Comparison of ENCODE assay signal across 13 mouse cellular contexts in genomic region chr13:103838619-103839018, GRCm38 (mm10).
DNase-seq lines count a peak whose midpoint lies in the region; ATAC-seq and TF ChIP-seq lines count a peak whose summit lies in the region.
"Had no signal": no experiment of that assay in that cellular context is flagged by ENCODE, and none has a peak within 500 bp of the region (broad histone marks: within the 10 kb centered on the region; RNA-seq: fewer than 3 reads in every experiment).

No protein-coding gene starts in this region.

- no peak overlapping the region for H3K4me2 ChIP-seq in intestine, postnatal 0 days (replicated peaks; ENCODE audit: low read depth)
- H3K4me2 ChIP-seq: limb, embryonic 15.5 days; lung, embryonic 15.5 days had no signal

- ATAC-seq in intestine, postnatal 0 days: peak; percentile 55

- H3K4me1 ChIP-seq in intestine, postnatal 0 days (replicated peaks; ENCODE audit: control insufficient read depth, insufficient read depth, low read length): no peaks in the 10 kb centered on the region
- H3K4me1 ChIP-seq: limb, embryonic 15.5 days; lung, embryonic 15.5 days had no signal

- no peak overlapping the region for H3K9ac ChIP-seq in intestine, postnatal 0 days (ENCODE audit: low read depth, low read length)
- H3K9ac ChIP-seq: limb, embryonic 15.5 days; lung, embryonic 15.5 days had no signal

- H3K4me3 ChIP-seq in intestine, postnatal 0 days (ENCODE audit: low read depth, low read length): no peak overlapping the region
- H3K4me3 ChIP-seq: limb, embryonic 15.5 days; lung, embryonic 15.5 days had no signal

- peaks cover 50% of the 10 kb centered on the region for H3K36me3 ChIP-seq in intestine, postnatal 0 days (ENCODE audit: control insufficient read depth, insufficient read depth)

- DNase-seq in adrenal gland, postnatal 10 days: peak; percentile 26
- no peak for DNase-seq in adrenal gland, adult 8-10 months
- peak; percentile 10 for DNase-seq in lung, postnatal 10 days
- DNase-seq in lung, postnatal 4 days: no peak
- DNase-seq in adipocyte (ENCODE audit: low spot score): peak; percentile 65
- DNase-seq in left cerebral cortex, adult 18-20 months (ENCODE audit: low spot score in 2 of 2): no peak
- no peak for DNase-seq in cerebellum, postnatal 10 days
- DNase-seq: adrenal gland, postnatal 25 days; cerebellum, adult 11-12 months; kidney, postnatal 25 days had no signal

- no peak for TF ChIP-seq CTCF in intestine, postnatal 0 days (IDR thresholded peaks at IDR 0.05; ENCODE audit: low read depth)

- peak overlapping the region; percentile 16; the same call in 1 of the 2 replicates for H3K27ac ChIP-seq in intestine, postnatal 0 days (ENCODE audit: low read depth, low read length)
- H3K27ac ChIP-seq: limb, embryonic 15.5 days; lung, embryonic 15.5 days had no signal

- no peaks in the 10 kb centered on the region for H3K27me3 ChIP-seq in intestine, postnatal 0 days (replicated peaks; ENCODE audit: control insufficient read depth, insufficient read depth, low read length)
- H3K27me3 ChIP-seq: limb, embryonic 15.5 days; lung, embryonic 15.5 days had no signal

- WGBS in intestine, postnatal 0 days: 86% methylated on average over 2 of the region's 2 CpGs

- no peaks in the 10 kb centered on the region for H3K9me3 ChIP-seq in intestine, postnatal 0 days (ENCODE audit: control insufficient read depth)
- H3K9me3 ChIP-seq: limb, embryonic 15.5 days; lung, embryonic 15.5 days had no signal

Comparison
In these comparisons a context has a peak if more than half of its experiments do, and no peak if none do; other contexts are left out.
1. DNase-seq: peak in adrenal gland, postnatal 10 days (single experiment), lung, postnatal 10 days (single experiment) and adipocyte (single experiment); none in adrenal gland, adult 8-10 months (single experiment), lung, postnatal 4 days (0 of 2), left cerebral cortex, adult 18-20 months (0 of 2) and cerebellum, postnatal 10 days (0 of 2).